ENCODE assay signal across 19 mouse cellular contexts in genomic region chr13:37465710-37466109, GRCm38 (mm10).
"Had no signal": no experiment of that assay in that cellular context is flagged by ENCODE, and none has a peak within 500 bp of the region (broad histone marks: within the 10 kb centered on the region; RNA-seq: fewer than 3 reads in every experiment).

No protein-coding gene starts in this region.

- ATAC-seq: midbrain, embryonic 16.5 days had no signal

- H3K4me3 ChIP-seq: liver, embryonic 15.5 days; midbrain, embryonic 10.5 days; midbrain, embryonic 12.5 days; neural tube, embryonic 12.5 days; stomach, embryonic 15.5 days had no signal

- DNase-seq: lung, adult 18-20 months; lung, embryonic 14.5 days; lung, postnatal 10 days; lung, postnatal 4 days; midbrain, embryonic 14.5 days; retina, postnatal 1 day; right cerebral cortex, adult 18-20 months; right cerebral cortex, postnatal 25 days; right cerebral cortex, postnatal 4 days; thymus, adult 2 months; thymus, postnatal 25 days; thymus, postnatal 4 days had no signal

- H3K9me3 ChIP-seq: liver, embryonic 15.5 days; midbrain, embryonic 10.5 days; midbrain, embryonic 12.5 days; neural tube, embryonic 12.5 days; stomach, embryonic 15.5 days had no signal

- H3K27ac ChIP-seq: liver, embryonic 15.5 days; midbrain, embryonic 10.5 days; midbrain, embryonic 12.5 days; neural tube, embryonic 12.5 days; stomach, embryonic 15.5 days; stomach, postnatal 0 days had no signal

- H3K9ac ChIP-seq: liver, embryonic 15.5 days; lung, embryonic 14.5 days; midbrain, embryonic 12.5 days; neural tube, embryonic 12.5 days; stomach, embryonic 15.5 days had no signal

- H3K4me2 ChIP-seq: liver, embryonic 15.5 days; lung, embryonic 14.5 days; midbrain, embryonic 12.5 days; neural tube, embryonic 12.5 days; stomach, embryonic 15.5 days had no signal

- H3K36me3 ChIP-seq: liver, embryonic 15.5 days; midbrain, embryonic 10.5 days; midbrain, embryonic 12.5 days; neural tube, embryonic 12.5 days; stomach, embryonic 15.5 days had no signal

- H3K27me3 ChIP-seq: neural tube, embryonic 12.5 days; stomach, embryonic 15.5 days had no signal
